Mouse (Mus musculus) stomach, embryonic 16.5 days (tissue): ENCODE data around the gene Gm5089. TPM values are rescaled to one million over a fixed set of nuclear protein-coding genes. Genes with fewer than 3 reads are reported as not detected.

Experiments used
- ATAC-seq: fragments of 200-750 bp; cut with Nextera tagmentation; 2 replicates; pipeline ENCODE4 v1.8.0; 2017; ENCODE audit warnings: moderate number of reproducible peaks, moderate TSS enrichment; ENCODE audit not compliant: insufficient read depth, low FRiP score
- H3K27ac ChIP-seq: fragments of 300-500 bp; sonication (generic); 2 replicates; pipeline ENCODE4 v1.5.1; 2014; ENCODE audit warnings: low read length
- H3K27me3 ChIP-seq: fragments of 300-500 bp; sonication (generic); 2 replicates; pipeline ENCODE4 v1.6.1; 2014; ENCODE audit warnings: low read length, control low read depth, mixed read lengths; ENCODE audit not compliant: control insufficient read depth, insufficient read depth
- H3K36me3 ChIP-seq: fragments of 300-500 bp; sonication (generic); 2 replicates; pipeline ENCODE4 v1.6.1; 2014; ENCODE audit warnings: low read length; ENCODE audit not compliant: control insufficient read depth, insufficient read depth
- H3K4me1 ChIP-seq: fragments of 300-500 bp; sonication (generic); 2 replicates; pipeline ENCODE4 v1.6.1; 2014; ENCODE audit warnings: low read length, control low read depth, mixed read lengths; ENCODE audit not compliant: control insufficient read depth, insufficient read depth
- H3K4me2 ChIP-seq: fragments of 300-500 bp; sonication (generic); 2 replicates; pipeline ENCODE4 v1.6.1; 2014; ENCODE audit warnings: low read depth, low read length, mixed read lengths
- H3K4me3 ChIP-seq: fragments of 300-500 bp; sonication (generic); replicated peaks from 2 replicates; pipeline ENCODE4 v1.5.1; 2014; ENCODE audit warnings: mild to moderate bottlenecking, low read length
- H3K9ac ChIP-seq: fragments of 300-500 bp; sonication (generic); 2 replicates; pipeline ENCODE4 v1.6.1; 2014; ENCODE audit warnings: low read length
- H3K9me3 ChIP-seq: fragments of 300-500 bp; sonication (generic); replicated peaks from 2 replicates; pipeline ENCODE4 v1.6.1; 2016; ENCODE audit warnings: low read length, control low read depth; ENCODE audit not compliant: control insufficient read depth
- WGBS: fragments of 180-500 bp; shearing (Covaris S2); extraction: QIAGEN DNeasy Blood & Tissue Kit; methylation state at CpG from one replicate; pipeline ENCODE4 v1.1.7; 2014; 5-methylcytosine and 5-hydroxymethylcytosine counted together
- polyA plus RNA-seq: library from polyadenylated mRNA; unstranded; fragments of >200 nt; fragmentation: Nextera tagmentation; extraction: Ambion mirVana; gene quantifications from 2 replicates; pipeline ENCODE4 v1.2.1, GENCODE M21; 2015

The Gm5089 gene
- polyA plus RNA-seq, 1 experiment from 2014 or later: not detected

- Histone ChIP-seq H3K4me2 (no peak overlapping the region), H3K4me1 (no peaks in the 10 kb centered on the region), H3K9ac (no peak overlapping the region), H3K4me3 (no peak overlapping the region), H3K36me3 (no peaks in the 10 kb centered on the region), H3K27me3 (peaks cover 74% of the 10 kb centered on the region), H3K27ac (no peak overlapping the region), H3K9me3 (no peaks in the 10 kb centered on the region)
- no peak for ATAC-seq
- WGBS: 4% methylated on average over 12 of the region's 12 CpGs
These were observed 34.8 kb upstream of the Gm5089 start for GRCm38 (mm10) chr14:122485635-122486181.

- Histone ChIP-seq H3K4me3 (no peak overlapping the region), H3K9ac (no peak overlapping the region), H3K36me3 (no peaks in the 10 kb centered on the region), H3K27ac (no peak overlapping the region), H3K9me3 (no peaks in the 10 kb centered on the region), H3K27me3 (peaks cover 76% of the 10 kb centered on the region), H3K4me2 (no peak overlapping the region), H3K4me1 (no peaks in the 10 kb centered on the region)
- ATAC-seq: no peak
- WGBS: under 1% methylated on average over 23 of the region's 24 CpGs
These were observed 34.1 kb upstream of the Gm5089 start for GRCm38 (mm10) chr14:122484844-122485551.

DNA sequence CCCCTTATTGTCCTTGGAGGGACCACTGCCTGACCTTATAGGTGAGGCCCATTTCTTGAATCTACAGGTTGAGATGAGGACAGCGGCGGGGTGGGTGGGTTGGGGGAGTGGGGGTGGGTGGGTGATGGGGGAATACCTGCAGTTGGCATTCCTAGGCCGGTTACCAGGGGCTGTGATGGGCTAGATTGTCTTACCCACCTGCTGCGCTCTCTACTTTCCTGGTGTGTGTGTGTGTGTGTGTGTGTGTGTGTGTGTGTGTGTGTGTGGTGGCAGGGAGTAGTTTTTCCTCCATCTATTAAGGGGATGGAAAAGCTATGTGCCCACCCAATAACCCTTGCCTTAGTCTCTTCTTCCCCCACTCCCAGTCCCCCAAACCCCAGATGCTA, 33.5 kb upstream of the Gm5089 start:
- WGBS: 3% methylated on average over 4 of the region's 4 CpGs
- Histone ChIP-seq H3K9me3 (no peaks in the 10 kb centered on the region), H3K4me2 (no peak overlapping the region), H3K9ac (no peak overlapping the region), H3K36me3 (no peaks in the 10 kb centered on the region), H3K27ac (no peak overlapping the region), H3K4me3 (no peak overlapping the region), H3K4me1 (no peaks in the 10 kb centered on the region), H3K27me3 (peaks cover 75% of the 10 kb centered on the region)
- no peak for ATAC-seq

- Histone ChIP-seq H3K4me2 (no peak overlapping the region), H3K4me3 (no peak overlapping the region), H3K27ac (no peak overlapping the region), H3K27me3 (peaks cover 75% of the 10 kb centered on the region), H3K9me3 (no peaks in the 10 kb centered on the region), H3K9ac (no peak overlapping the region), H3K4me1 (no peaks in the 10 kb centered on the region), H3K36me3 (no peaks in the 10 kb centered on the region)
- ATAC-seq: no peak
- WGBS: 4% methylated on average over 18 of the region's 18 CpGs
These were observed 32.9 kb upstream of the Gm5089 start for GRCm38 (mm10) chr14:122483556-122484421.

DNA sequence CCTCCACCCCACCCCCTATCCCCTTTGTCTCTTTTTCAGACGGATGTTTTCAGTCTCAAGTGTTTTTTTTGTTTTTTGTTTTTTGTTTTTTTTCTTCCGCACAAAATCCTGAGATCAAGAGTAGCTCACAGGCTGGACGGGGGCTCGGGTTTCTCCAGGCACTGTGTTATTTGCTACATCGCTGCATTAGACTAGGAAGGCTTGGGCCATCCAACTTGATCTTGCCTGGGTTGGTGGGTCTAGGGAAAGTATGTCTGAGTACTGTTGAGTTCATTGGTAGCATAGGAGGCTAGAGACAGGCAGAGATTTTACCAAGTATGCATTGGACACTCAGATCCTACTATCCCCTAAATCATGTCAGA, 32.1 kb upstream of the Gm5089 start:
- H3K9ac ChIP-seq: no peak overlapping the region
- no peak overlapping the region for H3K4me2 ChIP-seq
- ATAC-seq: no peak
- no peak overlapping the region for H3K27ac ChIP-seq
- H3K4me1 ChIP-seq: no peaks in the 10 kb centered on the region
- H3K36me3 ChIP-seq: no peaks in the 10 kb centered on the region
- peaks cover 82% of the 10 kb centered on the region for H3K27me3 ChIP-seq
- H3K4me3 ChIP-seq: no peak overlapping the region
- no peaks in the 10 kb centered on the region for H3K9me3 ChIP-seq
- 2% methylated on average over 5 of the region's 5 CpGs for WGBS

GRCm38 (mm10) chr14:122482081-122483023, 31.4 kb upstream of the Gm5089 start:
- peaks cover 86% of the 10 kb centered on the region for H3K27me3 ChIP-seq

GRCm38 (mm10) chr14:122481181-122481580, 30.3 kb upstream of the Gm5089 start:
- no peak overlapping the region for H3K27ac ChIP-seq
- 0 out of 2 replicates have a peak, but pooled peaks cover under 1% of the 10 kb centered on the region for H3K4me1 ChIP-seq
- no peak overlapping the region for H3K9ac ChIP-seq
- H3K9me3 ChIP-seq: no peaks in the 10 kb centered on the region
- H3K27me3 ChIP-seq: peaks cover 89% of the 10 kb centered on the region
- no peak overlapping the region for H3K4me3 ChIP-seq
- ATAC-seq: no peak
- no peaks in the 10 kb centered on the region for H3K36me3 ChIP-seq
- 5% methylated on average over 15 of the region's 15 CpGs for WGBS
- H3K4me2 ChIP-seq: no peak overlapping the region

More at GRCm38 (mm10) chr14:122482081-122483023, 31.4 kb upstream of the Gm5089 start:
- no peak overlapping the region for H3K9ac ChIP-seq
- H3K4me1 ChIP-seq: no peaks in the 10 kb centered on the region
- no peak overlapping the region for H3K27ac ChIP-seq
- WGBS: 1% methylated on average over 38 of the region's 38 CpGs
- no peak overlapping the region for H3K4me3 ChIP-seq
- H3K9me3 ChIP-seq: no peaks in the 10 kb centered on the region
- H3K36me3 ChIP-seq: no peaks in the 10 kb centered on the region
- no peak overlapping the region for H3K4me2 ChIP-seq
- no peak for ATAC-seq

DNA sequence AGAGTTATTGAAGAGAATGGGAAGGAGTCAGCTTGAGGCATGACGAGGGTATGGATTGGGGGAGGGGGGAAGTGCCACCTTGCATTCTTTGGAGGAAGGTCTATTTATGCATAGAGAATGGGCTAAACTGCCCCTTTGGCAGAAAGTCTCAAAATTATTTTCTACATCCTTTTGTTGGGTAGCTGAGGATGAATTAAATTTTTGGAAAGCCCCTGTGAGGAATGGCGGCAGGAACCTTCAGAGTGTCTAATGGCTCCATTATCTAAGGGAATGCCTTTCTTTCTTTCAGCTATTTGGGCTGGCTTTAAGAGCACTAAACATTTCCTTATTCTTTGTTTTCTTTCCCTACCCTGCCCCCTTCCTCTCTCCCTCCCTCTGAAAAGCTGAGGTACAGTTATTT, 29.4 kb upstream of the Gm5089 start:
- H3K9me3 ChIP-seq: no peaks in the 10 kb centered on the region
- 0 out of 2 replicates have a peak, but pooled peaks cover 6% of the 10 kb centered on the region for H3K4me1 ChIP-seq
- peaks cover 91% of the 10 kb centered on the region for H3K27me3 ChIP-seq
- no peak overlapping the region for H3K27ac ChIP-seq
- no peak overlapping the region for H3K9ac ChIP-seq
- H3K36me3 ChIP-seq: no peaks in the 10 kb centered on the region
- H3K4me2 ChIP-seq: no peak overlapping the region
- ATAC-seq: no peak
- no peak overlapping the region for H3K4me3 ChIP-seq
- WGBS: 3% methylated on average over 2 of the region's 2 CpGs
